Mouse (Mus musculus) forelimb bud, embryonic 11.5 days (tissue): ENCODE measurements around the gene Kcnk2.

Source experiments
- DNase-seq: peaks from one replicate; pipeline ENCODE4 v3.0.0-alpha.2; 2012; ENCODE audit warnings: low read depth, low spot score

Kcnk2 gene

DNA sequence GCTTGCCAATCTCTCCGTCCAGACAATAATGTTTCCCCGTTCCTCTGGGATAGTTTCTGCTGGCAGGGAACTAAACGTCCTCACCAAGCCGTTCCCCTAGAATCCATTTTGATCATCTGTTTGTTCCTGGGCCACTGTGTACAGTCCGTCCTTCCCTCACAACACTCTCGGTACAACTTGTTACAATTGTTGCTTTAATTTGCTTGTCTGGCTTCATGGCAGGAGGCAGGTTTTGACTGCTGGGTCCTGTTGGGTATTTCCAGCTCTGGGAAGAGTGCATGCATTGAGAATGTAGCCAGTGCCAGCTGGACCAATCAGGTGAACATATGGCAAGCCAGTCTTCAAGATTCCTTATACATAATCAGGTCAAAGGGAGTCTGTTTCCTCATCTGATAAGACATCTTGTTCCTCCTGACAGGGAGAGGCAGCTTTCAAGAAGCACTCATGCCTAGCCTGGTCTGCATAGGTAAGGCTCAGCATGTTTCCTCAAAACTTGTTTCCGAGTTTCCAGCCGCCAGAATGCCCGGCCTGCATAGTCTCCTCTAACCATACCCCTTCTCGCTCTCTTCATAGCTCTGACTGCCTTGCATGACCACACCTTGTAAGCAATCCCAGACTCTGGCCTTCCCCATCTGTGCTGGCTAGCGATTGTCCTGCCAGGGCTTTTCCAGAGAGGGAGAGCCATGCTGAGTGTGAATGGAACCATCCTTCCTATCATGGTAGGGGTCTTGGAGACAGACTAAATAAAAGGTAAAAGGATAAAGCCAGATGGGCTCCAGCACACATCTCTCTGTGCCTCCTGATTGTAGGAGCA, 184.1 kb downstream of the Kcnk2 start:
- DNase-seq, result no peak

DNA sequence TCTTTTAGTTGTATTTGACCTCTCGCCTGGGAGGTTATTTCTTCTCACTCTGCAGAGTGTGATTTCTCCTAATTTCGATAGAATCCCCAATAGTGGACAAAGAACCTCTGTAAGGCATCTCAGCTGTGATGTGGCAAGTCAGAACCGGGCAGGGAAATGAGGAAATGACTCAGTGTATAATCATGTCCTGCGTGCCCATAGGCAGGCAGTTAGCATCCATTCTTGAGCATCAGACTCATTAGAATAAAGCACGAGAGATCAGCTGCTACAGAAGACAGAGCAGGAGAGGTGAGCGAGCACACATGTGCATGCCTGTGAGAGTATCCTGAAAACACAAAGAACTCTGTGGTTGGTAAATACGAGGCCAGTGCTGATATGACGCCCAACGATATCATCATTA, 186.9 kb downstream of the Kcnk2 start:
- no peak for DNase-seq

DNA sequence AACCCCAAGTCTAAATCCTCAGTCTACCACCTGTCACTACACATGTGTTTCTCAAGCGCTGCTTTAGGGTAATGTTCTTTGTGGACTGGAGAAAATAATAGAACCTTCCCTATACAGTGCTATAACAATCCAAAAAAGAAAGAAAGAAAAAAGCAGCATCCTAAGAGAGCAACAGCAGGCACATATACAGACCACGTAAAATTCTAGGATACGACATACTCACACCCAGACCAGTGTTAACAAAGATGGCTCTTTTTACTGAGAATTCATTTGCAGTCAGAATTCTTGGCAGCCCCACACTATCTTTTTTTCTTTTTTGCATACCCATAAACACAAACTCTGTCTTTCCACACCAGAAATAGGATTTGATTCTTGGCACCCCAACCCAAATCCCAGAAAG, 187.6 kb downstream of the Kcnk2 start:
- DNase-seq, result no peak

DNA sequence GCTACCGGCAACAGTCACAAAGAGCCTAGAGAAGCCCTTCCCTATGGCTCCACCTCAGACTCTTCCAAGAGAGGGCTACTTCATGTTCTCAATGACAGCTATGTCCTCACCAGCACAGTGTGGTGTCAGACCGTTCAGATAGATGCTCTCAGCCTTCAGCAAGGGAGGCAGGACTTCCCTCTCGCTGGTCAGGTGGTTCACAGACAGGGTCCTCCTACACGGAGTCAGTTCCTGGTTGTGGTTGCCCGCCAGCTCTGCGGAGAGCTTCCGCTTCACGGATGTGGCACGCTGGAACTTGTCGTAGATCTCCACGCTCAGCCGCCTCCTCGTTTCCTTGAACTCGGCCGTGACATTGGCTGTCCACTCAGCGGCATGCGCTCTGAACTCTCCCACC, 192.4 kb downstream of the Kcnk2 start:
- no peak for DNase-seq

DNA sequence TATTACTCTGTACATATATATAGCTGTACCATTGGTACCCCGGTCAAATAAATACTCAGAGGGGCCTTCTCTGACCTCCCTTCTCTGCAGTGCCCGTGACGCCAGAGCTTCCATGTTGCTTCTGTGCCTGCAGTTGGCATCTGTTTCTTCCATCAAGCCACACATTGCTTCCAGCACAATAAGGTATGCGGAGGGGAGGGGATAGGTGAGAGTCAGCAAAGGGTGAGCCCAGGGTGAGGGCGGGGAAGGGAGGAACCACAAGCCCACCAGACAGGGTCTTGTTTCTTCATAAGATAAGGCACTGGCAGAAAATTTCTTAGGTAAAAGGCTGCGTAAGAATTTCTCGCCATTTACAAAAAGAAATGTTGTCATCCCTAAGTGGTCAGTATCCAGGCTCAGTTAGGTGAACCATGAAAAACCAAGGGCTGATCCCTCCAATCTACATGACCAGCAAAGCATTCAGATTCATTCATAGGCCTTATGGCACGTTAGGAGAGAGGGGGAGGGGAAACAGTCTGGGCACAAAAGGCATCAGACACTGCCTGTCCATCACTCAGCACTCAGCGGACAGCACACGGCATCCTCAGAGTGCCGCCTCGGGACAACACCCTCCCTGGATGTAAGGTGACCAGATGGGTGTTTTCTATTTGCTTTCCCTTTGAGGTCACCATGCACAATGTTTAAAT, 192.9 kb downstream of the Kcnk2 start:
- DNase-seq, result no peak

DNA sequence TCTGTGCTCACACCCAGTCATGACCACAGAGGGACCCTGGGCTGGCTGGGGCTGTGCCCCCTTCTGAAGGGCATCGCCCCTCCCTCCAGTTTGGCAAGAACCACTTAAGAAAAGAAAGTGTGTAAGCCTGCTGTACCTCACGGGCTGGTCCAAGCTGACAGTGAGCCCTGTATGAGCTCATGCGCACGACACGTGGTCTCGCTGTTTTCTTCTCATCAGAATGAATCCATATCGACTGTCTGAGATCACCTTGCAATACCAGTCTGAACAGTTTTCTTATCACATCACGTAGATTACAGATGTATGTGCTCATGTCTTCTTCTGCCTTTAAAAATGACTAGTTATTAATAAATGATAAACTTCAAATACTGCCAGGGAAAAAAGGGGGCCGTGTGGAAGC, 193.5 kb downstream of the Kcnk2 start:
- DNase-seq, result no peak

DNA sequence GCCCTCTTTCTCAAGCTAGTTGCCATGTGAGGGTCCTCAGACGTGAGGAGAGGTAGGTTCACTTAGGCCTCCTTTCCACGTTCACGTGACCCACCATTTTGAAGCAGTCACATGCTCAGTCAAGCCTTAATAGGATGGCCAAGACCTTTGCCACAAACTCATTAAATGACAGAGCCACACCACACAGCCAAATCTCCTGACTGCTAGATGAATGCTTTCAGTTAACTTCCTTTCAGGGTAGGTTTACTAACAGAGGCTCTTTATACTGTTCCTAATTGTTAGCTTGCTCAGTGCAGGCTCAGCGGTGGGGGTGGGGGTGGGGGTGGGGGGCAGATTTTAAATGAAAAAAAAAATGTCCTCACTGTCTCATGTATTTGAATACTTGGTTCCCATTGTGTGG, 206.3 kb downstream of the Kcnk2 start:
- DNase-seq, result no peak

DNA sequence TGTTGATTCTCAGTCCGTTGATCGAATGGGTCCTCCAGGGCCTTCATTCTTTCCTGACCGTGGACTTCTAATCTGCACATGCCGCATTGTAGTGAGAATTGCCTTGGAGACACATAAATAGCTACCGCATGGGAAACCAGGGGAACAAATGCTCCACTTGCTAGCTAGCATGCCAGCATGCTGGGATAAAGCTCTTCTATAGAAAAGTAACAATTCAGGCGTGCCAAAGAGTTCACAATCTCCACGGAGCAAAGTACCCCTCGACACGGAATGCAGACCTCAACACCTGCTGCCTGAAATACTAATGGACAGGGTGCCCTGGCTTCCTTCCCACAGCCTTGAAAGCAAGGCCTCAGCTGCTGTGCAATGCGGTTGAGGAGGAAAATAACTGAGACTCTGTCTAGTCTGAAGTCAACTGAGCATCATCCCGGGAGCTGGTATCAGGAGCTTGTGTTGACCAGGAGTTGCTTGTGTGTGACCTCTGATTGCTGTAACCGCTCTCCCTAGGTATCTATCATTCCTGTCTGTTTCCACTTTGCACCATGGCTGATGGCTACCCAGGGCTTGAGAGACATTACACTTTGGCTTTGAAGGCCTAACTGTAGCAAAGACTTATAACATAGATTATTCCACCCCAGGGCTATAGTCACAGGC, 214.2 kb downstream of the Kcnk2 start:
- no peak for DNase-seq

DNA sequence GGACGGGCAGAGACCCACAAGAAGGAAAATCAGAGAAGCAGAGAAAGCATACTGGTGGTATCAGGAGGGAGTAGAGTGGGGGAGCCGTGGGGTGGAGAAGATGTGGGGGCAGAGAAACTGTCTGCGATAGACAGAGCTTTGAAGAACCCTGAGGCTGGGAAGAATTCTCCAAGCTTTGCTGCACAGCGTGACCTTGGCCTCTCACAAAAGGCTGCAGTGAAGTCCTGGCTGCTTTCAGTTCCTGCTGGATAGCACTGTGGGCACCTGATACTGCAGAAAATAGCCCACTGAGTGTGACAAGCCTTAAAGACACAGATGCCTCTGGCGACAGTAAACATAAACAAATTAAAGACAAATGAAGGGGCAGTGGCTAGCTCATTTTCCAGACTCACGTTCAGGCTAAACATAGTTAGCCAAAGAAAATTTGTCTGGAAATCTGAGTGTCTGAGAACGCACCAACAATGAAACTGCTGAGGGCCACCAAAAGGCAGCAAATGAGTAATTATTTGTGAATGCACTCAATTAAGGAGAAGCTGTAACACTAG, 216.8 kb downstream of the Kcnk2 start:
- DNase-seq, result no peak

DNA sequence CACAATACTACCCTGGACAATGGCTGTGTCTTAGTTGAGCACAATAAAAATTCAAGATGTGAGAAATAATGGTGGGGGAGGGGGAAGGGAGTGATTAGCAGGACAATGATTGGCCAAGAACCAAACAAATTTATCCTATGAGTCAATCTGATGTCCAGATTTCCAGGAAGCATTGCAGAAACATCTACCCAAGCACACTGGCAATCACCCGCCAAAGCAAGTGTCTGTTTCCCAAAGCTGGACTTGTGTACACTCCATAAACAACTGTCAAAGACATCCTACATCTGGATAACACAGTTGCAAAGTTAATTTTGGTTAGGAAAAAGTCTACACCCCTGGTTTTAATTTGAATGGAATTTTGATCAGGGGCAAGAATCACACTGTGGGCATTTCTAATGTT, 224.3 kb downstream of the Kcnk2 start:
- DNase-seq, result no peak

DNA sequence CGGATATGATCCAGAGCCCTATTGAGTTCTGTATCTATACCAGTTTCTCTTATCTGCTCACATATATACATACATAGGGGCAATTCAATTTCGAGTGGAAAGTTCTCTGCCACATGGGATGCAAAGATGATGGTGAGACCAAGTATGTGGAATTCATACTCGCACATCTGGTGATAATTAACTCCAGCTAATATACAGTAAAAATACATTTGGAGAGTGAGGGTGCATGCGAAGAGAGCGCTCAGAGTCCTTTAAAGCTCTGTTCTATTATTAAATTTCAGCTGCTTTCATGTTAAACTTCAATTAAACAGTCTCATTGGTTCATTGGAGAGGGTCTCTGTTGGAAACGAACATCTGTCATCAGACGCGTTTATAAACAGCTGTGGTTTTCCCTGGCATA, 228.6 kb downstream of the Kcnk2 start:
- peak; percentile 9 for DNase-seq

DNA sequence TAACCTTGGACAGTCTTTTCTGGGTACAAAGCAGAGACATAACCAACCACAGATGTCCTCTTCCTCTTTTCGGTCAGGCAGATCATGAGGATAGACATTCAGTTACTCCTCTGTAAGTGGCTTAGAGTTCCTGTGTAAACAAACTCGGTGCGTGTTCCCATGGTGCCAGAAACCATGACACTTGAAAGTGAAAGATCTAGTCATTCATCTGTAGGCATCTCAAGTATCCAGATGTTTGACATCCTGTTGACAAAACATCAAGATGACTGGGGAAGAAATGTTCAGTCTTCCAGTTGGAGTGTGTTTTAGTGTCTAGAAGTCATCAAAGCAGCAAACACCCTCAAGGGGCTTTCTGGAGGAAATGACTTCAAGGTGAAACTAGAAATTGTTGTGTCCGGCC, 230.9 kb downstream of the Kcnk2 start:
- DNase-seq, result no peak

DNA sequence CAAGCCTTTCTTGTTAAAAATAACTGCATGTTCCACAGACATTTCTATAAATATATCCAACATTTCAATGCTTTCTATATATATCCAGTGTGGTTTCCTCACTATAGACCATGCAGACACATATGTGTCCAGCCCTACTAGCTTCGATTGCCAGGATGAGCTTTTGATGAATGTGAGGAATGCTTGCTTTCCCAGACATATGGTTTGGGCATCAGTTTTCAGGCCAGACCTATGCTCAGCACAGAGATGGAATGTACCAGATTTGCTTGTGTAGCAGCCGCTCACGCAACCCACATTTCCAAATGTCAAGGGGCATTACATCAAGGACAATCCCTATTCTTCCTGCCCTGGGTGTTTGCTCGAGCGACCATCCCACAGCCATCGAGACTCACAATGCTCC, 236.3 kb downstream of the Kcnk2 start:
- DNase-seq, result no peak

DNA sequence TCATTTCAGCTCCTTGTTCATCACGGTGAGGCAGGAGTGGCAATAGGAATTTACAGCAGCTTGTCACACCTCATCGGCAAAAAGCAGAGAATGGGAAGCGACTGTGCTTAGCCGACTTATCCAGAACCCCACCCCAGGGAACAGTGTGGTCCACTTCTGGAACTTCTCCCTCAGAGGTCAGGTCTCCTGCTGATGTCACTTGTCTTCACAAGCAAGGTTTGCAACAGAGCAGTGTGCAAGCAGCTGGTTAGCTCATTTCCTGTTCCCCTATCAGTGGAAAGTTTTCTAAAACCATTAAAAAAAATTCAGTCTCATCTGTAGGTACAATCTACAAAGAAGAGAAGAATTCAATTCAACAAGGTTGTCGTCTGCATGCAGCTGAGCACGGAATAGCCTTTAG, 236.9 kb downstream of the Kcnk2 start:
- no peak for DNase-seq

DNA sequence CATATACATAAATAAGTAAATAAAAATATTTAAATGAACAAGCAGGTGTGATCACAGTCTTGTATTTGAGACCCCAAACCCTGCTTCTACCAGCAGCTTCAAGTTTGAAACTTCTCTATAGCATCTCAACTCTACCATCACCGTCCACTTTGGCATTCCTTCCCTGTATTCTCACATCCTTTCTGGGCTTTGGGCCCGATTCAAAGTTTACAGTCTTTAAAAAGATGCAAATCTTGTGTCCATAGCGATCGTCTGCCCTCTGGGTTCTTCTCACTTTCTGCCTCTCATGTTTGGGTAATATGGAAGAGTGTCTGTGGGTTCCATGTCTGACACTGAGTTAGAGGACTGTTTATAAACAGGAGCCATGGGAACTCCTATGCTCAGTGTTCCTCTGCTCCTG, 237.4 kb downstream of the Kcnk2 start:
- DNase-seq, result no peak

DNA sequence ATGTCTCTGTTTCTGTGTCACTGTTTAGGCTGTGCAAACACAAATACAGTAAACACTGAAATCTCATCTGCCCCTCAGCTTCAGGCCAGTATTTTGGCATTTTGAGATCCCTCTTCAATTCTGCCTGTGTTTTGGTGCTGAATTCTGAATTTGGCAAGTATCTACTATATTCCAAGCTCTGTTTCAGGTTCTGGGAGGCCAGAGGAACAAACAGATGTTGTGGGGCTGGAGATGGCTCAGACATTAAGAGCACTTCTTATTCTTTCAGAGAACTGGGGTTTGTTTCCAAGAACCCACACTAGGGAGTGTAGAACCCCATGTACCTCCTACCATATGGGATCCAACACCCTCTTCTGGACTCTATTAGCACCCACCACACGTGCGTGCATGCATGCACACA, 237.8 kb downstream of the Kcnk2 start:
- no peak for DNase-seq
